Mouse (Mus musculus): ENCODE data around the gene Cab39.
"Not testable (repeated sequence)": the region's sequence is repeated elsewhere in the genome, so short reads cannot be mapped to it uniquely, and the experiment has no call there.

The Cab39 gene

DNA sequence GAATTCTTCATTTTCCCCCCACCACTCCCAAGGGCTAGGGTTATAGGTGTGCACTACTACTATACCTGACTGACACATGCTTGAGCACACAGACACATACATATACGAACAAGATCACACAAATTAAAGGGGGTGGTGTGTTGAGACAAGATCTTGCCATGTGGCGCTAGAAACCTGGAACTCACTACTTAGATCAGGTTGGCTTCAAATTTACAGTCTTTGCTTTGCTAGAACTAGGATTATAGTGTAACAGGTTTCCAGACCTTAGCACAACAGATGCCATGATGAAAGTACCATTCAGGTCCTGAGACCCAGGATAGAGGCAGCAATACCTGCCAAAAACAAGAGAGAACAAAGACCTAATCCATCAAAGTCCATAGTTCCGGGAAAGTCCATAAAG, 1.8 kb upstream of the Cab39 start:
- DNase-seq = no peak

- DNase-seq = peak; percentile 38
Observed at GRCm38 (mm10) chr1:85794106-85794771, 998 bp downstream of the Cab39 start.

- no peak for DNase-seq
Observed at GRCm38 (mm10) chr1:85795196-85795595, 2.0 kb downstream of the Cab39 start.

- no peak for DNase-seq
Observed at GRCm38 (mm10) chr1:85799776-85800175, 6.5 kb downstream of the Cab39 start.

DNA sequence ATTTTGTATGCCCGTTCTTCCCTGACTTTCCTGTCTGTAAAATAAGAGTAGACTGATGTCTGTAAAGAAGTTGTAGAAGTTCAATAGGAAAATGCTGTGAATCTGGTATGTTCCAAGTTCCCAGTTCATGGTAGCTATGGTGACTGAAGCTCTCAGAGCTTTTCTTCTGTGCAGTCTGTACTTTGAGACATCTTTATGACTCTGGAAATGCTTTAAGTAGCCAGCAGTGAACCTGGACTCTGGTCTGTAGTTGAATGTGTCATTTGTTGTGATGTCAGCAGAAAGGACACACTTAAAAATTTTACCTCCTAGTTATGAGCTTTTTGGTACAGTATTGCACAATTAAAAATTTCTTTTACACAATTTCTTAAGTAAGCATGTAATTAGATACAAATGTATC, 9.3 kb downstream of the Cab39 start:
- DNase-seq = no peak

DNA sequence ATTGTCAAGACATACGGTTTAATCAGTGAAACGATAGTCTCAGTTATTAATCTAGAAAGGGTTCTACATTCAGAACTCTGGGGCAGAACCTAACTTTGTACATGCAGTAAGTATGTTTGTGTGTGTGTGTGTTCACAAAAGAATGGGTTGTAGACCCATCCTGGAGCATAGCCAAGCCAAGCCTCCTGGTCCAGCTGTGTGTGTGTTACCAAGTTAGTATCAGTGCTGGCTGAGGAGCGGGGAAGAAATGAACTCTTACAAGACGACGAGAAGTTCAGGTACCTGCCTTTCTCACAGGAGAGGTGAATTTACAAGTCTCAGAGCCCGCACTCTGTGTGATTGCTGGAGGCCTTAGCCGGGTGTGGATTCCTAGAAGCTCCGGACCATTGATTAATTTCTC, 11.3 kb downstream of the Cab39 start:
- DNase-seq = peak; percentile 14

DNA sequence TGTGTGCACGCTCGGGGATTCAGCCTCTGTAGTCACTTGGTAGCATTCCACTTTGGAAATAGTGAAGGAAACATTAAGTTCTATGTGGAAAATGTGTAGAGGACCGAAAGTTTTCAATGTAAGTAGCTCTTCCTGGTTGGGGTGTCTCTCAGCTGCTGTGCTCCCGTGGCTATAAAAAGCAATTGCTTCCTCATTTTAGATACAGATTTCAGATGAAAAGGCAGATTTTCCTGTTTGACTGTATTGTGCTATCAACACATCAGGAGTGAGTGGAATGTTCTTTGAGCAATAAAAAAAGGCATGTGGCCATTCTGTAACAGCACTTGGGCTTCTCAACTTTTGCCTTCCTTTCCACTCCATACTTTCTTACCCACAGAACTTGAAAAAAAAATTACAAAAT, 16.0 kb downstream of the Cab39 start:
- DNase-seq = no peak

DNA sequence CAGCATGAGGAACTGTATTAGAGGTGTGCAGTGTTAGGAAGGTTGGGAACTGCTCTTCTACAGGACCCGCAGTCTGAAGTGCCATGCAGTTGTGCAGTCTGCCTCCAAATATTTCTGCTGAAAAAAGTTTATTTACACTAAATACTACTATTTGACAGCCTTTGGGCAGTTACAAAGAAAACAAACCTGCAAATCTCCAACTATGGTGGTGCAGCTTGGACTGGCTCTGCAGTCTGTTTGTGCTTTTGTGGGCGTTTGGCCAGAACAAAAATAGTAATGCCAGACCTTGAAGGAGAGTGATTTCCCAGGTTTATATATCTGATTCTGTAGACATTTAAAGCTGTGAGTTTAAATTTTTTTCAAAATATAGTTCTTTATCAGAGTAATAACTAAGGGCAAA, 17.1 kb downstream of the Cab39 start:
- DNase-seq = no peak

DNA sequence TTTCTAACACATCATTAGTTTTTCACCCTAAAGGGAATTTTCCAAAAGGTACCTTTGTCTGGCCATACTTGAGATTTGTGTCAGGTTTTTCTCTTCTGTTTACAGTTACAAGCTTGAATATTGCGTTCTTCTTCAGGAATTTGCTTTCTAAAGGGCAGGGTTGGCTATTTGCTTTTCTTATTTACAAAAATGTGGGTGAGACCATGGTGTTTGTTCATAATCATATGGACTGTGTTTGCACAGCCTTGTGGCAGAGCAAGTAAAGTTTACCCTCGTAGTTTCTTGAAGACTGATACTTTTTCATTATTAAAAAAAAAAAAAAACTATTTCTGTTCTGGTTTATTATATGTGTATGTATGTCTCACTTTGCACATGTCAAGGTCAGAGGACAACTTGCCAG, 17.5 kb downstream of the Cab39 start:
- no peak for DNase-seq

- DNase-seq = not testable (repeated sequence)
Observed at GRCm38 (mm10) chr1:85814213-85814612, 21.0 kb downstream of the Cab39 start.

GRCm38 (mm10) chr1:85818121-85818520, 24.9 kb downstream of the Cab39 start:
- no peak for DNase-seq

GRCm38 (mm10) chr1:85819695-85820094, 26.5 kb downstream of the Cab39 start:
- DNase-seq = no peak

- no peak for DNase-seq
Observed at GRCm38 (mm10) chr1:85822239-85822638, 29.0 kb downstream of the Cab39 start.

DNA sequence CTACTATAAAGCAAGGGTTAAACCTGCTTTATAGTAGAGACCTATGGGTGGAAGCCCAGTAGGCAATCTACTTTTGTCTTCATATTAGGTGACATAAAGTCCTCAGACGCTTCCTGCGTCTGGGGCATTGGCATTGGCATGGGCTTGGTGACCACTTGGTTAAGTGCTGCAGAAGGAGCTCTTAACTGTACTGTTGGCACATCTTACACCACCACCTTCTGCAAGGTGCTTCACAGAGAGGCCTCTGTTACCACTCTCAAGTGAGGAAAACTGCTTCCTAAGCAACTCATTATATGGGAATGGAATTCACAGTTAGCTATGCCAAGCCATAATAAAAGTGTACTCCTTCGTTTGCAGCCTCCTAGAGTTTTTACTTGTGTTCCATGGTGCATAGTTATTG, 31.7 kb downstream of the Cab39 start:
- peak; percentile 28 for DNase-seq

GRCm38 (mm10) chr1:85827166-85827565, 33.9 kb downstream of the Cab39 start:
- DNase-seq = peak; percentile 27

DNA sequence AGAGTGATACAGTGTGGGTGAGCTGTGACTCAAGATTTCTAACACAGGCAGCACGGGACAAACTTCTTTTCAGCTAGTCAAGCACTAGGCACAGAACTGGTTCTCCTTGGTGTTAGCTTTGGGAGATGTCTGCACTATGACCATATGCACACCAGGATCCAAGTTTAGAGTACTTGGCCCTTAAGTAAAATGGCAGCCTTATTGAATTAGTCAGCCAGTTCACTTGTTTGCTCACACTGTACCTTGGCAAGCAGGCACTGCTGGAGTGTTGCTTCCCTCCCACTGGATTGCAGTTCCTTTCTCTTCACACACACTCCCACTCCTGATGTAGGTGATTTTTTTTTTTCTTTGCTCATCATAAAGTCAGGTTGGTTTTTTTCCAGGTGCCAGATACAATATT, 35.8 kb downstream of the Cab39 start:
- peak; percentile 12 for DNase-seq

DNA sequence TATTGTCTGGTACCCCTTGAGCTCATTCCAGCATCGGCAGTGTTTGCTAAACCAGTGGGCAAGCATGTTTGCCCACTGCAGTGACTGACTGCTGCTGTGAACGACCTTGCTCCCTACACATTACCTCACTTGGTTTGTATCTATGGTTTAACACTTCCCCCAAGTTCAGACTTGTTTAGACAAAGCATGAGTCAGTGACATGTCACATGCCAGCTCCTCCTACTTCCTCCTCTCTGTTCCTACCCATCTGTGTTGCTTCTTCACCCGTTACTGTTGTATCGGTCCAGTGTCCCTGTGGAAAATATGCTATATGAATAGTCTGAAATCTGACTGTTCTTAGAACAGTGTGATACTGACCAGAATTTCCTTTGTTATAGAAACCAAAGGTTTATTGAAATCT, 44.8 kb downstream of the Cab39 start:
- DNase-seq = peak; percentile 42

GRCm38 (mm10) chr1:85839356-85839755, 46.1 kb downstream of the Cab39 start:
- no peak for DNase-seq

- DNase-seq = no peak
Observed at GRCm38 (mm10) chr1:85839790-85840189, 46.5 kb downstream of the Cab39 start.

- no peak for DNase-seq
Observed at GRCm38 (mm10) chr1:85840421-85840820, 47.2 kb downstream of the Cab39 start.

DNA sequence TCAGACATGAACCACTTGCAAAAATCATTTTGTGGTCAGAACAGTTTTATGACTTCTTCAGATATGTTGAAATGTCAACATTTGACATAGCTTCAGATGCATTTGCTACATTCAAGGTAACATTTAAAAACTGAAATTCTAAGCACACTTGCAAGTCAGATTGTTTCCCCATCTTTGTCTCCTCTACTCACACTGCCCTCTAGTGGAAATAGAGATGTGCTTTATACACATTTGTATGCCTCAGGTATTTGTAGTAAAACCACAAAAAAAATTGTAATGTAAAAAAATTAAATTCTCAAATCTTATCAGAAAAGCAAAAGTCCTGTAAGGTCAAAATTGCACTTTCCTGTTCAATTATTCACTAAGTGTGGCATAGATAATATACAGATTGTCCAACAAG, 49.0 kb downstream of the Cab39 start:
- DNase-seq = peak; percentile 25

GRCm38 (mm10) chr1:85843291-85843863, 50.1 kb downstream of the Cab39 start:
- DNase-seq = no peak

DNA sequence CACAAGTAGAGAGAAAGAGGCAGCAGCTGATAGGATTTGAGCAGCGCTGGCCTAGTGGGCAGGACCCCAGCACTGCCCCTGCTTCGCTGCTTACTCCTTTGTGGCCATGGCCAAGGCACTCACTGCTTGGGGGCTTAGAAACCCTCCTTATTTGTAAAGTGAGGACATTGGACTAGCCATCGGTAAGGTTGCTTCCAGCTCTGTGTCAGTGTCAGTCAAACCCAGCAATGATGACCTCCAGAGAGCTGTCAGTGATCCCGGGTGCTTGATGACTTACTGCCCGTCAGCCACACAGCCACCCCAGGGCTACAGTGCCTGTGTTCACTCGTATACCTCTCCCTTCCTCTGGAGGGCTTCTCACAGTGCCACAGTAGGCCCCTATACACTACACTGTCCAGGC, 51.7 kb downstream of the Cab39 start:
- DNase-seq = no peak

- no peak for DNase-seq
Observed at GRCm38 (mm10) chr1:85845476-85845875, 52.2 kb downstream of the Cab39 start.

GRCm38 (mm10) chr1:85849016-85849415, 55.8 kb downstream of the Cab39 start:
- no peak for DNase-seq

Measured in lung, postnatal 10 days (tissue).